Mouse (Mus musculus) liver, embryonic 14.5 days (tissue): ENCODE measurements around the gene Fzd7.

Source experiments
- CTCF ChIP-seq: IDR thresholded peaks from 2 replicates; pipeline ENCODE4 v1.5.1; 2016; ENCODE audit warnings: antibody characterized with exemption, low read depth, control low read depth
- EP300 ChIP-seq: IDR thresholded peaks from 2 replicates; pipeline ENCODE4 v1.6.1; 2016; ENCODE audit warnings: antibody characterized with exemption, low read depth

DNA sequence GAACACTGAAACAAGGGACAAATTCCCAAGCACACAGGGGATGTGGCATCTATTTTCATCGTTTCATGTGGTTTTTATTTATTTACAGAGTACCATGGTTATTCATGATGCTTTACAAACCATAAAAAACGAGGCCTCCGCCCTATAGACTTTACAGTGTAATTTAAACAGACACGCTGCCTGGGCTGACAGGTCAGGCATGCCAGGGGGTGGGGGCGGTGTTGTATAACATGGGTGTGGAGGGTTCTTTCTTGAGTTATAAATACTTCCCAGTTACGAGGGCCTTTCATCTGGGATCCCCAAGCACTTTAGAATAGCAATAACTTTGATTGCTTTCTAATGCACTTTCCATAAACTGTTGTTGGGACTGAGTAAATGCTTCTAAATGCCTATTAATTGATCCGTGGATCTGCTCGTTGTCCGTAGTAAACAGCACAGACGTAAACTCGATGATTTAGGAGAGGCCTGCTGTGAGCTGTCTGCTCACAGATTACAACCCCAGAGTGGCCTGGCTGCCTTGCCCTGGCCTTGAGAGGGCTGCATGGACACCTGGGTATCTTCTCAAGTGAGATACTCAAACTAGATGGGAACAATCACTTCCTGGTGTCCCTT, 38.1 kb downstream of the Fzd7 start:
- TF ChIP-seq CTCF (no peak), EP300 (no peak)
